Mouse (Mus musculus): ENCODE results near the gene Timeless. TPM values are rescaled to one million over a fixed set of nuclear protein-coding genes. Genes with fewer than 3 reads are reported as not detected.
A peak's percentile ranks its signal among the peaks of the same experiment; 100 is the strongest.
"Not testable (repeated sequence)": the region's sequence is repeated elsewhere in the genome, so short reads cannot be mapped to it uniquely, and the experiment has no call there.

Timeless gene
- polyA plus RNA-seq, 1 experiment: 4.9 TPM

DNA sequence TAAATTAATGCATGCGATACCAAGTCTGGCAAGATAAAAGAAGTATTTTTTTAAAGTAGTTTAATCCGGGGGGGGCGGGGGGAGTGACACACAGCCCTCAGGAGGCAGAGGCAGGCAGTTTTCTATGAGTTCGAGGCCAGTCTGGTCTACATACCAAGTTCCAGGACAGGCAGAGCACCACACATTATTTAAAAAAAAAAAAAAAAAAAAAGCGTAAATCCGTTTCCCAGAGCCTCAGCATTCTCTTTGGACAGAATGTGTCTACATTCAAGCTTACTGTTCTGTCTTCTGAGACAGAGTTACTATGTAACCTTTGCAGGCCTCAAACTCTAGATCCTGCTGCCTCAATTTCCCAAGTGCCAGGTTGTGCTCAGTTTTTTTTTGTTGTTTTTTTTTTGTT is 19.7 kb upstream of the Timeless start:
- TF ChIP-seq E2F4 (IDR thresholded peaks at IDR 0.05; ENCODE audit: insufficient read depth): no peak
- no peak for TF ChIP-seq TCF12 (IDR thresholded peaks at IDR 0.05; ENCODE audit: insufficient read depth, poor library complexity, severe bottlenecking)
- TF ChIP-seq POLR2A (IDR thresholded peaks at IDR 0.05; ENCODE audit: insufficient read length, low read depth): no peak
- H3K36me3 ChIP-seq (ENCODE audit: control insufficient read depth, insufficient read depth): no peaks in the 10 kb centered on the region
- H3ac ChIP-seq (ENCODE audit: control insufficient read depth, insufficient read length): no peak overlapping the region
- peak overlapping the region; percentile 79 for H3K4me3 ChIP-seq
- H3K4me2 ChIP-seq (ENCODE audit: low read depth): peak overlapping the region; percentile 74
- no peaks in the 10 kb centered on the region for H3K27me3 ChIP-seq (ENCODE audit: control insufficient read depth, insufficient read depth, insufficient read length)
- H3K79me2 ChIP-seq (ENCODE audit: control insufficient read depth, insufficient read depth): no peaks in the 10 kb centered on the region

- H3K36me3 ChIP-seq (ENCODE audit: control insufficient read depth, insufficient read depth): no peaks in the 10 kb centered on the region
- H3K27me3 ChIP-seq (ENCODE audit: control insufficient read depth, insufficient read depth, insufficient read length): no peaks in the 10 kb centered on the region
- no peaks in the 10 kb centered on the region for H3K79me2 ChIP-seq (ENCODE audit: control insufficient read depth, insufficient read depth)
- no peak overlapping the region for H3ac ChIP-seq (ENCODE audit: control insufficient read depth, insufficient read length)
- TF ChIP-seq TCF12 (IDR thresholded peaks at IDR 0.05; ENCODE audit: insufficient read depth, poor library complexity, severe bottlenecking): no peak
- TF ChIP-seq REST (IDR thresholded peaks at IDR 0.05; ENCODE audit: insufficient read depth, insufficient read length): no peak
- TF ChIP-seq MYOG (IDR thresholded peaks at IDR 0.05; ENCODE audit: control insufficient read depth in 1 of 3, insufficient read depth in 1 of 3, insufficient read length in 2 of 3, low read depth in 2 of 3): no peak
- TF ChIP-seq SRF (IDR thresholded peaks at IDR 0.05; ENCODE audit: control insufficient read depth, insufficient read length, low read depth): no peak
- TF ChIP-seq TCF3 (IDR thresholded peaks at IDR 0.05; ENCODE audit: insufficient read length, low read depth): no peak
- TF ChIP-seq USF1 (IDR thresholded peaks at IDR 0.05; ENCODE audit: low read depth): no peak
- peak overlapping the region; percentile 8 for H3K4me2 ChIP-seq (ENCODE audit: low read depth)
- H3K4me3 ChIP-seq: no peak overlapping the region
Observed at GRCm38 (mm10) chr10:128212871-128213323, 19.0 kb upstream of the Timeless start.

GRCm38 (mm10) chr10:128214112-128214511 is 17.8 kb upstream of the Timeless start:
- H3K36me3 ChIP-seq (ENCODE audit: control insufficient read depth, insufficient read depth); H3K79me2 ChIP-seq (ENCODE audit: control insufficient read depth, insufficient read depth); H3ac ChIP-seq (ENCODE audit: control insufficient read depth, insufficient read length); H3K27me3 ChIP-seq (ENCODE audit: control insufficient read depth, insufficient read depth, insufficient read length); H3K4me2 ChIP-seq (ENCODE audit: low read depth); H3K4me3 ChIP-seq: not testable (repeated sequence)

DNA sequence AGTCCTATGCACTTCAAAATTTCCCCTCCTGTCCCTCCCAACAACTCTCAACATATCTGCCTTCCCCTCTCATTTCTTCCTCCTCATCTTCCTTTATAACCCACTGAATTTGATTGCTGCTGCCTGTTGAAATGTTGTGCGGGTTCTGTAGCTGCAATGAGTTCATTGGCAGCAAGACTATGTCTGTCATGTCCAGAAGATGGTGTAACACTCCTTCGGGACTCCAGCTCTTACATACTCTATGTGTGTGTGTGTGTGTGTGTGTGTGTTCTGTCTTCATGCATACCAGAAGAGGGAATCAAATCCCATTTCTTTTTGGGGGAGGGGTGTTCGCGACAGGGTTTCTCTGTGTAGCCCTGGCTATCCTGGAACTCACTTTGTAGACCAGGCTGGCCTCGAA is 16.9 kb upstream of the Timeless start:
- H3K79me2 ChIP-seq (ENCODE audit: control insufficient read depth, insufficient read depth): no peaks in the 10 kb centered on the region
- no peaks in the 10 kb centered on the region for H3K36me3 ChIP-seq (ENCODE audit: control insufficient read depth, insufficient read depth)
- no peak overlapping the region for H3ac ChIP-seq (ENCODE audit: control insufficient read depth, insufficient read length)
- no peak overlapping the region for H3K4me3 ChIP-seq
- TF ChIP-seq MYOD1 (IDR thresholded peaks at IDR 0.05; ENCODE audit: control insufficient read depth in 1 of 3, insufficient read length in 2 of 3, low read depth in 2 of 3) (no peak), TCF3 (IDR thresholded peaks at IDR 0.05; ENCODE audit: insufficient read length, low read depth) (no peak), TCF12 (IDR thresholded peaks at IDR 0.05; ENCODE audit: insufficient read depth, poor library complexity, severe bottlenecking) (no peak), POLR2AphosphoS2 (IDR thresholded peaks at IDR 0.05; ENCODE audit: insufficient read length, low read depth) (no peak), MYOG (IDR thresholded peaks at IDR 0.05; ENCODE audit: control insufficient read depth in 1 of 3, insufficient read depth in 1 of 3, insufficient read length in 2 of 3, low read depth in 2 of 3) (no peak), SRF (IDR thresholded peaks at IDR 0.05; ENCODE audit: control insufficient read depth, insufficient read length, low read depth) (no peak), E2F4 (IDR thresholded peaks at IDR 0.05; ENCODE audit: insufficient read depth) (no peak), CEBPB (IDR thresholded peaks at IDR 0.05; ENCODE audit: insufficient read depth, poor library complexity, severe bottlenecking) (no peak), MAX (IDR thresholded peaks at IDR 0.05; ENCODE audit: low read depth) (no peak), REST (IDR thresholded peaks at IDR 0.05; ENCODE audit: insufficient read depth, insufficient read length) (no peak), POLR2A (IDR thresholded peaks at IDR 0.05; ENCODE audit: insufficient read length, low read depth) (no peak)
- H3K4me2 ChIP-seq (ENCODE audit: low read depth): no peak overlapping the region
- no peaks in the 10 kb centered on the region for H3K27me3 ChIP-seq (ENCODE audit: control insufficient read depth, insufficient read depth, insufficient read length)

GRCm38 (mm10) chr10:128218387-128219117 is 13.3 kb upstream of the Timeless start:
- Histone ChIP-seq H3ac (ENCODE audit: control insufficient read depth, insufficient read length) (no peak overlapping the region), H3K27me3 (ENCODE audit: control insufficient read depth, insufficient read depth, insufficient read length) (no peaks in the 10 kb centered on the region), H3K4me3 (no peak overlapping the region), H3K36me3 (ENCODE audit: control insufficient read depth, insufficient read depth) (no peaks in the 10 kb centered on the region), H3K4me2 (ENCODE audit: low read depth) (no peak overlapping the region), H3K79me2 (ENCODE audit: control insufficient read depth, insufficient read depth) (no peaks in the 10 kb centered on the region)
- no peak for TF ChIP-seq POLR2AphosphoS2 (IDR thresholded peaks at IDR 0.05; ENCODE audit: insufficient read length, low read depth)
- TF ChIP-seq REST (IDR thresholded peaks at IDR 0.05; ENCODE audit: insufficient read depth, insufficient read length): no peak
- TF ChIP-seq SRF (IDR thresholded peaks at IDR 0.05; ENCODE audit: control insufficient read depth, insufficient read length, low read depth): no peak
- no peak for TF ChIP-seq MYOG (IDR thresholded peaks at IDR 0.05; ENCODE audit: control insufficient read depth in 1 of 3, insufficient read depth in 1 of 3, insufficient read length in 2 of 3, low read depth in 2 of 3)
- no peak for TF ChIP-seq TCF3 (IDR thresholded peaks at IDR 0.05; ENCODE audit: insufficient read length, low read depth)
- no peak for TF ChIP-seq TCF12 (IDR thresholded peaks at IDR 0.05; ENCODE audit: insufficient read depth, poor library complexity, severe bottlenecking)
- no peak for TF ChIP-seq POLR2A (IDR thresholded peaks at IDR 0.05; ENCODE audit: insufficient read length, low read depth)
- TF ChIP-seq MAX (IDR thresholded peaks at IDR 0.05; ENCODE audit: low read depth): no peak
- no peak for TF ChIP-seq USF1 (IDR thresholded peaks at IDR 0.05; ENCODE audit: low read depth)
- no peak for TF ChIP-seq CEBPB (IDR thresholded peaks at IDR 0.05; ENCODE audit: insufficient read depth, poor library complexity, severe bottlenecking)
- TF ChIP-seq MYOD1 (IDR thresholded peaks at IDR 0.05; ENCODE audit: control insufficient read depth in 1 of 3, insufficient read length in 2 of 3, low read depth in 2 of 3): no peak
- TF ChIP-seq E2F4 (IDR thresholded peaks at IDR 0.05; ENCODE audit: insufficient read depth): no peak

Data from myocyte (in vitro differentiated cells).